Mouse (Mus musculus) lung, postnatal 0 days (tissue): ENCODE measurements at regions not wholly inside any gene's neighbourhood (a gene's known extent, or its start where the extent isn't known, plus 50 kb on each side); places are given as distances from the start of the nearest gene placed in this dataset.

ENCODE experiments used
- CTCF ChIP-seq: IDR thresholded peaks from 2 replicates; pipeline ENCODE4 v1.5.1; 2016; ENCODE audit warnings: antibody characterized with exemption, mild to moderate bottlenecking
- EP300 ChIP-seq: IDR thresholded peaks from 2 replicates; pipeline ENCODE4 v1.6.1; 2016; ENCODE audit warnings: antibody characterized with exemption, mild to moderate bottlenecking, control low read depth

DNA sequence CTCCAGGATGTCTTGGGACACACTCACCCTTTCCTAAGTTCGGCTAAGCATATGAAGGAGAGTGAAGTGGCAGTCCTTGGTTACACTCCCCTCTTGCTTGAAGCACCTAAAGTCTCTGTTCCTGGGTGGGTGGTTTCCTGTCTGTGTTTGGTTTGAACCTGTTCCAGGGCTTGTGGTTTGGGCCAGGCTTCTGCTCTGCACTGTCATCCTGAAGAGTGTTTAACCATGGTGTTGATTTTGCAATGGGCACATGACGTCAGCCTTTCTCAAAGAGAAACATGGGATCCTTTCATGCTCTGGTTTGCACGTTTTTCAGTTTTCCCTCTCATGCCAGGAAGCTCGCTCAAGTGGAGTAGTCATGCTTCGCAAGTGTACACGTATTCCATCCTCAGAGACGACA, 119.8 kb downstream of the Btc start:
- TF ChIP-seq EP300 (peak; percentile 97), CTCF (no peak)
